Mouse (Mus musculus) heart, postnatal 4 days (tissue): Measurements from ENCODE around the gene Map3k12. TPM values are rescaled to one million over a fixed set of nuclear protein-coding genes. Genes with fewer than 3 reads are reported as not detected.

Source experiments
- DNase-seq: peaks from one replicate; pipeline ENCODE4 v3.0.0; 2021
- total RNA-seq, 2 experiments: library from RNA; stranded (reverse); gene quantifications; 2 replicates each; pipeline ENCODE4 v1.2.3; 2021

Gene Map3k12
- total RNA-seq, 2 experiments from 2014 or later, result 5.4 to 6.1 TPM

- no peak for DNase-seq
Observed at GRCm38 (mm10) chr15:102519211-102520141, 2.6 kb upstream of the Map3k12 start.

- DNase-seq, result no peak
Observed at GRCm38 (mm10) chr15:102518859-102519201, 2.0 kb upstream of the Map3k12 start.

GRCm38 (mm10) chr15:102517976-102518858, 1.4 kb upstream of the Map3k12 start, which contains the start of gene Tarbp2:
Tarbp2 (plus strand) TSS chr15:102518192.
- peak; percentile 99 for DNase-seq

GRCm38 (mm10) chr15:102517631-102517975, 739 bp upstream of the Map3k12 start:
- no peak for DNase-seq

DNA sequence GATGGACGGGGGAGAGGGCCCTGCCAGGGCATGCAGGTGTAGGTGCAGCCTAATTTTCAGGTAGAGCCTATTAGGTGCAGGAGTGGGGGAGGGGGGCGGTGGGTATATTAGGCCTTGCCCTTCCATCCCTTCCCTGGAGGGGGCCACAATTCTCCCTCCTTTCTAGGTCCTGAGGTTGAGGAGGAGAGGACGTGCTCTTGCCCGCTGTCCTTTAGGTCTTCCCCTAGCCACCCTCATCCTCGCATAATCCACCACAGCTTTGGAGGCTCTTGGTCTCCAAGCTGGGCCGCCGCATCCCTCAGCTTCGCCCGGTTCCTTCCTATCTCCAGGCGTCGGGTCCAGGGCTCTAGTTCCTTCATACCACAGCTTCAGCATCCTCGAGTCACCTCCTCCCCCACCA, 571 bp downstream of the Map3k12 start:
- no peak for DNase-seq

- no peak for DNase-seq
Observed at GRCm38 (mm10) chr15:102515791-102516190, 1.1 kb downstream of the Map3k12 start.

DNA sequence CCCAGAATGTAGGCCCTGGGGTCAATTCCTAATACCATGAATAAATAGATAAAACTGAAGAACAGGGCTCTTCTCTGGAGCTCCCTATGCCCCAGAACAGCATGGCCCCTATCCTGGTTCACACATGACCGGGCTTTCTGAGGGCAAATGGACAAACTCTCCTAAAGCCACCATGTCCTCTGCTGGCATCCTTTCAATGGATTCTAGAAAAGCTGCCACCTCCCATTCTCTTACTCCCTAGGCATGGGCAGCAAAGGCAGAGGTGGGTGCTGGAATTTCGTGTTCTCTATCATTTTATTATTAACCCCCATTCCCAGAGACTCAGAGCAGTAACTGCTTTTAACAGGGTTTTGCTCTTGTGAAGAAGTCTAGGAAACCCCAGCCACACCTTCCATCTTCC, 1.6 kb downstream of the Map3k12 start:
- DNase-seq, result no peak

- no peak for DNase-seq
Observed at GRCm38 (mm10) chr15:102513004-102513403, 3.9 kb downstream of the Map3k12 start.

- no peak for DNase-seq
Observed at GRCm38 (mm10) chr15:102512471-102512870, 4.4 kb downstream of the Map3k12 start.

DNA sequence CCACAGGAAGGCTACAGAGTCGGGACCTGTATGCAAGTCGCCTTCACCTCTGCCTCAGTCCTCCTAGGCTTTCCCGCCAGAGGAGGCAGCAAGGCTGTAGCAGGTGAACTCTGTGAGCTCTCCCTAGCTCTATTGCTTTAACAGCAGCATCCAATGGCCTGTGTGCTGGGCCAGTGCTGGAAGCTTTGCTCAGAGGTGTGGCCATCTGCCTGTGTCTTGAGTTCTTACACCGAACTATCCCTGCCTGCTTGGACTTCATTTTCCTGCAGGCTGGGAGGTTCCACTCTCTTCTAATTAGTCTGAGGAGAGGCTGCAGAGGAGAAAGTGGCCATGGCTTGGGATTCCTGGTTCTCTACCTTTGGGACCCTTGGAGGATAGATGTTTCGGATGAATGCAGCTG, 4.9 kb downstream of the Map3k12 start:
- no peak for DNase-seq

- no peak for DNase-seq
Observed at GRCm38 (mm10) chr15:102511285-102511833, 5.5 kb downstream of the Map3k12 start.

DNA sequence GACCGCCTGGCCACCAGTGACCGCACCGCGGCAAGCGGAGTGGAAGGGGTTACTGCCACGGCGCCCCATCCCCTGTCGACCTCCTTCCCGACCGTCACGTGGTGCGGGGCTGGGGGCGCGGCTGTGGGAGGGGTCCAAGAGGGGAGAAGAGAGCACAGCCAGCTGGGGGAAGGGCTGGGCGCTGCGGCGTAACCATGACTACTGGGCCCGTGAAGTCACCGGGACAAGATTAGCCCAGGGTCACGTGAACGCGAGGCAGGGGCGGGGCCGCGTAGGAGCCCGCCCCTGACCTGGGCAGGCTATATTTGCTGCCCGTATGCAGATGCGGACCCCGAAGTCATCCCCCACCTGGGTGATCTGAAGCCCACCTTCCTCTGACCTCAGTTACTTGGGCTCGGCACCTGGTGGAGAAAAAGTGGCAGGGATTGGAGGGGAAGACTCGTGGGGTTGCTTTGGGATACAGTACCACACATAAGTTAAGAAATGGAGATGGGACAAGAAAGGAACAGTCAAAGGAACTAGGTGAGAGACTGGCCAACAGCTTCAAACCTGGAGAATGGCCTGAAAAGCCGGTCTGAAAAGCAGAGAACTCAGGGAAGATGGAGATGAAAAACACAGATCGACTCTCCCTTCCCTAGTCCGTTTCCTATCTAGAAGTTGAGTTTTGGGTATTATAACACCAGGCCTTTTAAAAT, 6.1 kb downstream of the Map3k12 start:
- DNase-seq, result peak; percentile 92

- DNase-seq, result no peak
Observed at GRCm38 (mm10) chr15:102510110-102510509, 6.8 kb downstream of the Map3k12 start.

GRCm38 (mm10) chr15:102508336-102508735, 8.5 kb downstream of the Map3k12 start:
- DNase-seq, result no peak

GRCm38 (mm10) chr15:102507561-102507960, 9.3 kb downstream of the Map3k12 start:
- no peak for DNase-seq

DNA sequence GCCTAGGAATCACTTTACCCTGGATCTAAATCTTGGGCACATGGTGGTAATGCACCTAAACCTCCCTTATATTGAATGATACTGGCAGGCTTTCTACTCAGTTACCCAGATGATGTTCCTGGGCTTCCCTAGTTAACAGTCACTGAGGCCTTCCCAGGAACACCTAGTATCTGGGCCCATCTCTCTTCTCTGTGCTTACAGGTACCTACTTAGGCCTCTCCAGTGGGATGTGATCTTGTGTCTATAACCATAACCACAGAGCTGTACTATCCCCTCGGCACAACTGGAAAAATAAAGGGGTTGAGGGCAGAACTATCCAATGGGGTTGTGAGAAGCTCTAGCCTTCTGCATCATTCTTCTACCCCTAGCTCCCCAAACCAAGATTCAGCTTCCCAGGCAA, 10.0 kb downstream of the Map3k12 start:
- DNase-seq, result no peak

DNA sequence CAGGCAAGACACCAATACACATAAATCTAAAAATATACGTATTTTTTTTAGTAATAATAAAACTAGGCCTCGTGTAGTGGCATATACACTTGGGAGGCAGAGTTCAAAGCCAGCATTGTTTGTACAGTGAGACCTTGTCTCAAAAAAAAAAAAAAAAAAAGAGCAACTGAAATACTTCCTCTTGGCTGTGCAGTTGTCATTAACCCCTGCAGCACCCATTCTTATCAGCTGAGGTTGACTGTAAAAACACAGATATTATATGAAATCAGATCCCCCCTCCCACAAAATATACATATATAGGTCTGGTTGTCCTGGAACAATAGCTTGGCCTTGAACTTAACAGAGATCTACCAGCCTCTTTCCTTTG, 10.4 kb downstream of the Map3k12 start:
- DNase-seq, result no peak

- DNase-seq, result no peak
Observed at GRCm38 (mm10) chr15:102505770-102506463, 10.9 kb downstream of the Map3k12 start.

DNA sequence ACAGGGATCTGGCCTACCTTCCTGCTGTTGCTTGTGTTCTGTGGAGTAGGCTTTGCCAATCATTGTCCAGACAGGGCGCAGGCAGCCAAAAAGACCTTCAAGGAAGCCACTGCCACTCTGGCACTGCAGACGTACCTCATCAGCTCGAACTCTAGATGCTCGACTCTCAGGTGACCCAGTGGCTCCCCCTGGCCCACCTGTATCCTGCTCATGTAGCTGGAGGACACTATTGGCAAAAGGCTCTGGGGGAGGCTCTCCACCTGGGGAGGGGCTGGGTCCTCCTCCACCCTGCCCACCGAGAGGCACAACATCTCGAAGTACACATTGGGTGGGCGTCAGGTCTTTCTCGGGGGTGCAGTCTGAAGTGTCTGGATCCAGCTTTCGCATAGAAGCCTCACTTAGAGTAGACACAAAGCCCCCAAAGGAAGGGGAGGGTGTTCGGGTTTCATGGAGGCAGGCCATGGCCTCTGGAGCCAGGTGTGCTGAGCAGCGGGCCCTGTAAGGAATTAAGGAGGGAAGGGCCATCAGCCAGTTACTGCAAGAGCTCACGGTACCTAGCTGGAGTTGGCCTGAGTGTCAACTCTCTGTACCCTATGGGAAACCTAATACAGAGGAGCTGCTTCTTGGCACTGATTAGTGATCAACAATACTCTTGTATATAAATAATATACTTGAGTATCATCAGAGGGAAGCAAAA, 11.6 kb downstream of the Map3k12 start:
- no peak for DNase-seq

DNA sequence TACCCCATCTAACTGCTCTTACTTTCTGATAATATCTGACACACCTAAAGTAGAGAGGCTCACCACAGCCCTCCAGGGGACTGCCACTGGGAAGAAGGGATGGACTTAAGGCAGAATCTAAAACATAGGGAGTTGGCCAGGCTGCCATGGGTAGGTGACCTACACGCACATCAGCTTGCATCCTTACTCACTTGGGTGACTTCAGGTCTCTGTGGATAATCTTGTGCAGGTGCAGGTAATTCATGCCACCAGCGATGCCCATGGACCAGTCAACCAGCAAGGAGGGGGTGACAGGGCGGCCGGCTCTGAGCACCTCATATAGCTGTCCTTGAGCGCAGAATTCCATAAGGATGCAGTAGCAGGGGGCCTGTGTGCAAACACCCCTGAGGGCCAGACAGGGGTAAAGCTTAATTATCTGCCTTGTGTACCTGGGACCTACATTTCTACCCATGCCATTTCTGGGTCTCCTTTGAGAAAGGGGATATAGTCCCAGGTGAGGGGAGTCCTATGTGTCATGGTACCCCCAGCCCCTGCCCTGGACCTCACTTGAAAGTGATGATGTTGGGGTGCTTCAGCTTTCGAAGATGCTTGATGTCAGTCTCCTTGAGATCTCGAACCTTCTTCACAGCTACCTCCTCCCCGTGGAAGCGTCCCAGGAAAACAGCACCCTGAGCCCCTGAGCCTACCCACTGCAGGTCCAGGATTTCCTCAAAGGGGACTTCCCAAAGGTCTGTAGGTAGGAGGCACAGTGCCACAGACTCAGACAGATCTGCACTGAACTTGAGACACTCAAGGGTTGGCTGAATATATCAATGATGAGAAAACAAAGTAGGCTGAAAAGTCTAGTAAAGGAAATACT, 12.7 kb downstream of the Map3k12 start:
- DNase-seq, result no peak
